Mouse (Mus musculus): ENCODE measurements around the gene Morf4l1. TPM values are rescaled to one million over a fixed set of nuclear protein-coding genes. Genes with fewer than 3 reads are reported as not detected.
"Not testable (repeated sequence)": the region's sequence is repeated elsewhere in the genome, so short reads cannot be mapped to it uniquely, and the experiment has no call there.

Gene Morf4l1
- polyA plus RNA-seq, 1 experiment from 2014 or later: 512 TPM

- no peak within 1 kb of the TSS for H3K27ac ChIP-seq
- H3K4me3 ChIP-seq: peak within 1 kb of the TSS; percentile 34
- peaks cover 7% of the 10 kb centered on the region for H3K4me1 ChIP-seq
- H3K9me3 ChIP-seq (replicated peaks): no peaks in the 10 kb centered on the region
- H3K27me3 ChIP-seq: peaks cover 8% of the 10 kb centered on the region
- WGBS: 91% methylated on average over 2 of the region's 2 CpGs
- no peaks in the 10 kb centered on the region for H3K36me3 ChIP-seq
- ATAC-seq (ENCODE audit: low FRiP score): no peak
- H3K9ac ChIP-seq: peak within 1 kb of the TSS; percentile 56
- peak within 1 kb of the TSS; percentile 76 for H3K4me2 ChIP-seq (replicated peaks)
Measured at GRCm38 (mm10) chr9:90053852-90054251, 60.7 kb downstream of the Morf4l1 start, which contains the start of gene Ctsh. Ctsh (plus strand) TSS chr9:90054152.

GRCm38 (mm10) chr9:90047937-90048627 lies 66.5 kb downstream of the Morf4l1 start:
- 73% methylated on average over 5 of the region's 5 CpGs for WGBS

GRCm38 (mm10) chr9:90045191-90045590 lies 69.4 kb downstream of the Morf4l1 start:
- Histone ChIP-seq H3K36me3 (no peaks in the 10 kb centered on the region), H3K4me1 (no peaks in the 10 kb centered on the region), H3K9me3 (replicated peaks) (0 out of 2 replicates have a peak, but pooled peaks cover 5% of the 10 kb centered on the region), H3K9ac (no peak overlapping the region), H3K4me3 (no peak overlapping the region), H3K27me3 (no peaks in the 10 kb centered on the region), H3K4me2 (replicated peaks) (no peak overlapping the region), H3K27ac (no peak overlapping the region)
- WGBS: 91% methylated on average over 7 of the region's 7 CpGs
- no peak for ATAC-seq (ENCODE audit: low FRiP score)

More at GRCm38 (mm10) chr9:90047937-90048627, 66.5 kb downstream of the Morf4l1 start:
- Histone ChIP-seq H3K4me1 (no peaks in the 10 kb centered on the region), H3K9ac (no peak overlapping the region), H3K4me2 (replicated peaks) (no peak overlapping the region), H3K27ac (no peak overlapping the region), H3K27me3 (no peaks in the 10 kb centered on the region), H3K36me3 (no peaks in the 10 kb centered on the region), H3K9me3 (replicated peaks) (0 out of 2 replicates have a peak, but pooled peaks cover 5% of the 10 kb centered on the region), H3K4me3 (no peak overlapping the region)
- ATAC-seq (ENCODE audit: low FRiP score): no peak

- H3K9ac ChIP-seq; H3K36me3 ChIP-seq; ATAC-seq (ENCODE audit: low FRiP score); H3K4me1 ChIP-seq; H3K27ac ChIP-seq; H3K4me3 ChIP-seq; H3K4me2 ChIP-seq (replicated peaks); H3K27me3 ChIP-seq; H3K9me3 ChIP-seq (replicated peaks): not testable (repeated sequence)
- 88% methylated on average over 8 of the region's 8 CpGs for WGBS
Measured at GRCm38 (mm10) chr9:90042906-90043305, 71.7 kb downstream of the Morf4l1 start.

Other genes with a start within 250 kb of the Morf4l1 start
- 0.84 and 0.90 TPM in 2 replicates for gene Rasgrf1, start 204.9 kb downstream of the Morf4l1 start, polyA plus RNA-seq (2016; fragmentation: Nextera tagmentation; extraction: Ambion mirVana)
- gene Ctsh, start 60.6 kb downstream of the Morf4l1 start, polyA plus RNA-seq (2016; fragmentation: Nextera tagmentation; extraction: Ambion mirVana): 12.6 and 13.7 TPM in 2 replicates
- gene Adamts7, start 48.3 kb upstream of the Morf4l1 start, polyA plus RNA-seq (2016; fragmentation: Nextera tagmentation; extraction: Ambion mirVana): 23.4 and 28.0 TPM in 2 replicates
- gene Tbc1d2b, start 156.0 kb upstream of the Morf4l1 start, polyA plus RNA-seq (2016; fragmentation: Nextera tagmentation; extraction: Ambion mirVana): 13.2 and 14.6 TPM in 2 replicates